Mouse (Mus musculus): ENCODE data around the gene Sfxn3.

DNA sequence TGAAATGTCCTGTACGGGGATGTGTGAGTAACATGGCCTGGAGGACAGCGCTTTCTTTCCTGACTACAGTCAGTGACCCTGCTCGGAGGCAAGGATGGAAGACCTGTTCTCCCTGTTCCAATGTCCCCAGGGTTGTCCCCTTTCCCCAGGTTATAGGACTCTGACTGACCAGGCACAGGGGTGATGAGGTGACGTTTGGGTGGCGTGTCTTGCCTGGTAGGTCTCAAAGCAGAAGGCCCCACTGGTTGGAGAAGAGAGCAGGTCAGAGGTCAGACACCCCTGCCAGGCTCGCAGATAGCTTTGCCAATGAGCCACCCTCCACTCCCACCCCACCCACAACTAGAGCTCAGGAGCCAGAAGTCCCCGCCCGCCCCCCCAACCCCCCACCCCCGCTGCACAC, 17.7 kb upstream of the Sfxn3 start:
- no peak for TF ChIP-seq CTCF (IDR thresholded peaks at IDR 0.05; ENCODE audit: low read depth, low read length)
- TF ChIP-seq GATA1 (IDR thresholded peaks at IDR 0.05; ENCODE audit: borderline replicate concordance, low read length): no peak
- no peak for TF ChIP-seq TAL1 (conservative IDR thresholded peaks at IDR 0.05; ENCODE audit: low read depth, low read length)
- no peak for TF ChIP-seq POLR2AphosphoS5 (IDR thresholded peaks at IDR 0.05; ENCODE audit: insufficient replicate concordance, low read depth, low read length)
- no peak for TF ChIP-seq GATA2 (IDR thresholded peaks at IDR 0.05; ENCODE audit: borderline replicate concordance, low read depth, low read length)

All from G1E (cell line).